Mouse (Mus musculus) embryonic facial prominence, embryonic 14.5 days (tissue): Measurements from ENCODE around the gene Topors. TPM values are rescaled to one million over a fixed set of nuclear protein-coding genes. Genes with fewer than 3 reads are reported as not detected.
A peak's percentile ranks its signal among the peaks of the same experiment; 100 is the strongest.

ENCODE experiments used
- ATAC-seq: fragments of 200-750 bp; cut with Nextera tagmentation; 2 replicates; pipeline ENCODE4 v1.8.0; 2017; ENCODE audit warnings: low read depth, moderate number of reproducible peaks, moderate TSS enrichment
- DNase-seq: peaks from one replicate; pipeline ENCODE4 v3.0.0-alpha.2; 2015; ENCODE audit warnings: low spot score
- H3K27ac ChIP-seq: fragments of 300-500 bp; sonication (generic); replicated peaks from 2 replicates; pipeline ENCODE4 v1.5.1; 2014; ENCODE audit warnings: low read depth, mild to moderate bottlenecking, low read length, moderate library complexity
- H3K27me3 ChIP-seq: fragments of 300-500 bp; sonication (generic); replicated peaks from 2 replicates; pipeline ENCODE4 v1.6.1; 2014; ENCODE audit warnings: low read length; ENCODE audit not compliant: control insufficient read depth, insufficient read depth
- H3K36me3 ChIP-seq: fragments of 300-500 bp; sonication (generic); 2 replicates; pipeline ENCODE4 v1.6.1; 2014; ENCODE audit warnings: low read length, mixed read lengths; ENCODE audit not compliant: control insufficient read depth, insufficient read depth
- H3K4me1 ChIP-seq: fragments of 300-500 bp; sonication (generic); 2 replicates; pipeline ENCODE4 v1.6.1; 2014; ENCODE audit warnings: antibody characterized with exemption, low read length; ENCODE audit not compliant: control insufficient read depth, insufficient read depth
- H3K4me2 ChIP-seq: fragments of 300-500 bp; sonication (generic); 2 replicates; pipeline ENCODE4 v1.6.1; 2014; ENCODE audit warnings: low read depth, mild to moderate bottlenecking, low read length, moderate library complexity, mixed read lengths
- H3K4me3 ChIP-seq: fragments of 300-500 bp; sonication (generic); 2 replicates; pipeline ENCODE4 v1.5.1; 2014; ENCODE audit warnings: low read depth, mild to moderate bottlenecking, low read length
- H3K9ac ChIP-seq: fragments of 300-500 bp; sonication (generic); 2 replicates; pipeline ENCODE4 v1.6.1; 2014; ENCODE audit warnings: low read depth, mild to moderate bottlenecking, low read length, moderate library complexity, mixed read lengths
- H3K9me3 ChIP-seq: fragments of 300-500 bp; sonication (generic); 2 replicates; pipeline ENCODE4 v1.6.1; 2016; ENCODE audit warnings: low read length; ENCODE audit not compliant: control insufficient read depth
- WGBS: fragments of 180-500 bp; shearing (Covaris S2); extraction: QIAGEN DNeasy Blood & Tissue Kit; methylation state at CpG from one replicate; pipeline ENCODE4 v1.1.7; 2014; 5-methylcytosine and 5-hydroxymethylcytosine counted together
- polyA plus RNA-seq: library from polyadenylated mRNA; unstranded; fragments of >200 nt; fragmentation: Nextera tagmentation; extraction: Ambion mirVana; gene quantifications from 2 replicates; pipeline ENCODE4 v1.2.1, GENCODE M21; 2014

Gene Topors
- polyA plus RNA-seq, 1 experiment from 2014 or later: 37.8 TPM

GRCm38 (mm10) chr4:40241928-40242327 lies 27.7 kb downstream of the Topors start:
- H3K27me3 ChIP-seq: no peaks in the 10 kb centered on the region
- 52% methylated on average over 6 of the region's 6 CpGs for WGBS
- no peak for DNase-seq
- no peak overlapping the region for H3K27ac ChIP-seq
- no peaks in the 10 kb centered on the region for H3K9me3 ChIP-seq
- no peak overlapping the region for H3K4me2 ChIP-seq
- no peak for ATAC-seq
- no peak overlapping the region for H3K9ac ChIP-seq
- no peak overlapping the region for H3K4me3 ChIP-seq
- 0 out of 2 replicates have a peak, but pooled peaks cover 3% of the 10 kb centered on the region for H3K4me1 ChIP-seq
- no peaks in the 10 kb centered on the region for H3K36me3 ChIP-seq

- no peak for ATAC-seq
- H3K9ac ChIP-seq: peak overlapping the region; percentile 68; the same call in 1 of the 2 replicates
- peak overlapping the region; percentile 70 for H3K4me2 ChIP-seq
- H3K9me3 ChIP-seq: no peaks in the 10 kb centered on the region
- H3K4me3 ChIP-seq: peak overlapping the region; percentile 62
- H3K4me1 ChIP-seq: 0 out of 2 replicates have a peak, but pooled peaks cover 3% of the 10 kb centered on the region
- no peaks in the 10 kb centered on the region for H3K27me3 ChIP-seq
- no peaks in the 10 kb centered on the region for H3K36me3 ChIP-seq
- H3K27ac ChIP-seq: no peak overlapping the region
- DNase-seq: no peak
- 38% methylated on average over 5 of the region's 5 CpGs for WGBS
Observed at GRCm38 (mm10) chr4:40240272-40240744, 29.3 kb downstream of the Topors start.

GRCm38 (mm10) chr4:40239409-40240271 lies 30.0 kb downstream of the Topors start, which contains the start of gene Ddx58:
Gene Ddx58, minus strand, starts transcription at chr4:40239828.
- Histone ChIP-seq H3K27me3 (no peaks in the 10 kb centered on the region), H3K4me3 (peak within 1 kb of the TSS; percentile 62), H3K27ac (peak within 1 kb of the TSS; percentile 39), H3K4me2 (peak within 1 kb of the TSS; percentile 70), H3K9ac (peak within 1 kb of the TSS; percentile 68), H3K4me1 (0 out of 2 replicates have a peak, but pooled peaks cover 3% of the 10 kb centered on the region), H3K36me3 (no peaks in the 10 kb centered on the region), H3K9me3 (no peaks in the 10 kb centered on the region)
- ATAC-seq (peak; percentile 80), DNase-seq (peak; percentile 60)
- WGBS: 3% methylated on average over 30 of the region's 35 CpGs

GRCm38 (mm10) chr4:40238483-40239408 lies 30.9 kb downstream of the Topors start:
- WGBS: 2% methylated on average over 17 of the region's 17 CpGs
- peak overlapping the region; percentile 70 for H3K4me2 ChIP-seq
- H3K9ac ChIP-seq: peak overlapping the region; percentile 68
- H3K4me3 ChIP-seq: peak overlapping the region; percentile 62
- 0 out of 2 replicates have a peak, but pooled peaks cover 3% of the 10 kb centered on the region for H3K36me3 ChIP-seq
- H3K9me3 ChIP-seq: no peaks in the 10 kb centered on the region
- DNase-seq (peak; percentile 70), ATAC-seq (peak; percentile 84)
- H3K27me3 ChIP-seq: no peaks in the 10 kb centered on the region
- peak overlapping the region; percentile 39 for H3K27ac ChIP-seq
- H3K4me1 ChIP-seq: 0 out of 2 replicates have a peak, but pooled peaks cover 3% of the 10 kb centered on the region

- ATAC-seq: no peak
- H3K4me3 ChIP-seq: no peak overlapping the region
- H3K4me1 ChIP-seq: 0 out of 2 replicates have a peak, but pooled peaks cover 3% of the 10 kb centered on the region
- no peaks in the 10 kb centered on the region for H3K9me3 ChIP-seq
- no peak for DNase-seq
- no peaks in the 10 kb centered on the region for H3K27me3 ChIP-seq
- H3K9ac ChIP-seq: no peak overlapping the region
- 0 out of 2 replicates have a peak, but pooled peaks cover 3% of the 10 kb centered on the region for H3K36me3 ChIP-seq
- H3K4me2 ChIP-seq: no peak overlapping the region
- 79% methylated on average over 4 of the region's 4 CpGs for WGBS
- H3K27ac ChIP-seq: no peak overlapping the region
Observed at GRCm38 (mm10) chr4:40236829-40237228, 32.8 kb downstream of the Topors start.

- Histone ChIP-seq H3K9ac (no peak overlapping the region), H3K4me2 (no peak overlapping the region), H3K27me3 (no peaks in the 10 kb centered on the region), H3K4me3 (no peak overlapping the region), H3K36me3 (0 out of 2 replicates have a peak, but pooled peaks cover 3% of the 10 kb centered on the region), H3K27ac (no peak overlapping the region), H3K9me3 (no peaks in the 10 kb centered on the region), H3K4me1 (no peaks in the 10 kb centered on the region)
- no peak for ATAC-seq
- WGBS: 90% methylated on average over 5 of the region's 6 CpGs
- no peak for DNase-seq
Observed at GRCm38 (mm10) chr4:40234256-40234655, 35.4 kb downstream of the Topors start.

- ATAC-seq (no peak), DNase-seq (no peak)
- peaks cover 5% of the 10 kb centered on the region; the same call in 1 of the 2 replicates for H3K36me3 ChIP-seq
- H3K4me2 ChIP-seq: no peak overlapping the region
- H3K4me3 ChIP-seq: no peak overlapping the region
- H3K9ac ChIP-seq: no peak overlapping the region
- WGBS: 89% methylated on average over 7 of the region's 7 CpGs
- H3K27me3 ChIP-seq: no peaks in the 10 kb centered on the region
- H3K4me1 ChIP-seq: no peaks in the 10 kb centered on the region
- no peak overlapping the region for H3K27ac ChIP-seq
- no peaks in the 10 kb centered on the region for H3K9me3 ChIP-seq
Observed at GRCm38 (mm10) chr4:40233062-40233664, 36.5 kb downstream of the Topors start.

GRCm38 (mm10) chr4:40229723-40230122 lies 39.9 kb downstream of the Topors start:
- Histone ChIP-seq H3K27ac (no peak overlapping the region), H3K9me3 (no peaks in the 10 kb centered on the region), H3K9ac (no peak overlapping the region), H3K4me2 (no peak overlapping the region), H3K27me3 (no peaks in the 10 kb centered on the region), H3K4me3 (no peak overlapping the region), H3K36me3 (peaks cover 9% of the 10 kb centered on the region; the same call in 1 of the 2 replicates), H3K4me1 (no peaks in the 10 kb centered on the region)
- ATAC-seq (no peak), DNase-seq (no peak)
- WGBS: 91% methylated on average over 6 of the region's 6 CpGs
